Mouse (Mus musculus): ENCODE results near the gene Rps8.

DNA sequence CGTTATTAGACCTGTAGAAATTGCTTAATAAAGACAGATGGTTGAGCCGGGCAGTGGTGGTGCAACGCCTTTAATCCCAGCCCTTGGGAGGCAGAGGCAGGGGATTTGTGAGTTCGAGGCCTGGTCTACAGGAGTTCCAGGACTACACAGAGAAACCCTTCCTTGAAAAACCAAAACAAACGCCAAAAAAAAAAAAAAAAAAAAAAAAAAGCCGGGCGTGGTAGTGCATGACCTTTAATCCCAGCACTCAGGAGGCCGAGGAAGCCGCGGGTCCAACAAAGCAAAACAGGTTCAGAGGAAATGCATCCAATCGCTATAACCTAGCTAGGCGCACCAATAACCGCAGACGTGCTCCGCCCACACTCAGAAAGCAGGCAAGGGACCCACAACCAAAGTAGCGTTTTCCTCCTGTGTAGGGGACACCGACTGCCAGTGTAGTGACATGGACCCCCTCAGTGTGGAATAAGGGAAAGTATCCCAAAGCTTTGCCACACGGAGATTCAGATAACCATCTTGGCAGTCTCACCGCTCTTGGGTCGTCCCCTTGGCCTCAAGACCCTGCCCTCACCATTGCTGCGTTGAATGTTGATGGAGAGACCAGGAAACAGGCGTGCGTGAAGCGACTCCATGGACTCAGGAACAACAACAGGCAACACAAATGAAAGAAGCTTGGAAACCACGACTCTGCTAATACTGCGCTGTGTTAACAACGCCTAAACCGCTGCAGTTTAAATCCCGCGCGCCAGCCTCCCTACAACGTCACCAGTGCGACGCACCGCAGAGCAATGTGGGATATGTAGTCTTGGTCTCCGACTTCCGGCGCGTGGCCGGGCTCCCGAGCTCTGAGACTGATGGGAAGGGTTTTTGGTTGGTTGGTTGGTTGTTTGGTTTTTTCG, 26.1 kb upstream of the Rps8 start, which contains the start of gene Kif2c:
- TF ChIP-seq POLR2A (IDR thresholded peaks at IDR 0.05; ENCODE audit: low read depth, low read length): peak; percentile 84
- TF ChIP-seq EP300 (IDR thresholded peaks at IDR 0.05; ENCODE audit: low read length): no peak
- peak; percentile 72 for TF ChIP-seq IRF4 (IDR thresholded peaks at IDR 0.05; ENCODE audit: low read depth, low read length)
- no peak for TF ChIP-seq CTCF (conservative IDR thresholded peaks at IDR 0.05 in 1 of 2, IDR thresholded peaks at IDR 0.05 in 1 of 2; ENCODE audit: low read depth in 2 of 2, low read length in 2 of 2)
- no peak for TF ChIP-seq USF2 (conservative IDR thresholded peaks at IDR 0.05; ENCODE audit: low read depth, low read length)
- TF ChIP-seq ZC3H11A (IDR thresholded peaks at IDR 0.05; ENCODE audit: low read depth, low read length): no peak
- TF ChIP-seq CHD2 (IDR thresholded peaks at IDR 0.05; ENCODE audit: low read length): peak; percentile 94
- no peak for TF ChIP-seq CHD1 (IDR thresholded peaks at IDR 0.05; ENCODE audit: low read depth, low read length)
